Mouse (Mus musculus) fibroblast of lung, adult 2 months (primary cell): Measurements from ENCODE around the gene Lyzl4.

Source experiments
- DNase-seq: peaks from one replicate; pipeline ENCODE4 v3.0.0-alpha.2; 2011; ENCODE audit warnings: low read depth

The Lyzl4 gene

GRCm38 (mm10) chr9:121642001-121642400 is at the start of gene Lyzl4:
Lyzl4 (minus strand) TSS chr9:121642096.
- DNase-seq: no peak

- no peak for DNase-seq
Measured at GRCm38 (mm10) chr9:121690734-121691133, 48.8 kb upstream of the Lyzl4 start.

- no peak for DNase-seq
Measured at GRCm38 (mm10) chr9:121690200-121690651, 48.3 kb upstream of the Lyzl4 start.

GRCm38 (mm10) chr9:121684702-121685101 is 42.8 kb upstream of the Lyzl4 start:
- DNase-seq: no peak

- DNase-seq: no peak
Measured at GRCm38 (mm10) chr9:121682037-121682680, 40.3 kb upstream of the Lyzl4 start.

- DNase-seq: no peak
Measured at GRCm38 (mm10) chr9:121681191-121681590, 39.3 kb upstream of the Lyzl4 start.

GRCm38 (mm10) chr9:121679549-121679948 is 37.7 kb upstream of the Lyzl4 start:
- peak; percentile 48 for DNase-seq

- no peak for DNase-seq
Measured at GRCm38 (mm10) chr9:121677476-121677875, 35.6 kb upstream of the Lyzl4 start.

GRCm38 (mm10) chr9:121677069-121677468 is 35.2 kb upstream of the Lyzl4 start:
- no peak for DNase-seq

- no peak for DNase-seq
Measured at GRCm38 (mm10) chr9:121675556-121675955, 33.7 kb upstream of the Lyzl4 start.

GRCm38 (mm10) chr9:121675011-121675410 is 33.1 kb upstream of the Lyzl4 start:
- no peak for DNase-seq

- no peak for DNase-seq
Measured at GRCm38 (mm10) chr9:121673716-121674115, 31.8 kb upstream of the Lyzl4 start.

GRCm38 (mm10) chr9:121672311-121672710 is 30.4 kb upstream of the Lyzl4 start:
- peak; percentile 54 for DNase-seq

GRCm38 (mm10) chr9:121671300-121671699 is 29.4 kb upstream of the Lyzl4 start:
- no peak for DNase-seq

- DNase-seq: peak; percentile 21
Measured at GRCm38 (mm10) chr9:121669348-121669791, 27.5 kb upstream of the Lyzl4 start.

GRCm38 (mm10) chr9:121667822-121668221 is 25.9 kb upstream of the Lyzl4 start:
- no peak for DNase-seq

GRCm38 (mm10) chr9:121666957-121667630 is 25.2 kb upstream of the Lyzl4 start:
- DNase-seq: no peak

- no peak for DNase-seq
Measured at GRCm38 (mm10) chr9:121664104-121664503, 22.2 kb upstream of the Lyzl4 start.

GRCm38 (mm10) chr9:121663467-121663866 is 21.6 kb upstream of the Lyzl4 start:
- no peak for DNase-seq

- DNase-seq: no peak
Measured at GRCm38 (mm10) chr9:121659791-121660190, 17.9 kb upstream of the Lyzl4 start.

- no peak for DNase-seq
Measured at GRCm38 (mm10) chr9:121658248-121658647, 16.4 kb upstream of the Lyzl4 start.

GRCm38 (mm10) chr9:121657143-121657542 is 15.2 kb upstream of the Lyzl4 start:
- DNase-seq: no peak

- no peak for DNase-seq
Measured at GRCm38 (mm10) chr9:121656322-121656721, 14.4 kb upstream of the Lyzl4 start.

GRCm38 (mm10) chr9:121653668-121654067 is 11.8 kb upstream of the Lyzl4 start:
- no peak for DNase-seq
